Mouse (Mus musculus) 3T3-L1 (cell line): ENCODE data around the gene Kat5.
A peak's percentile ranks its signal among the peaks of the same experiment; 100 is the strongest.

Experiments used
- DNase-seq: peaks from one replicate; pipeline ENCODE4 v3.0.0-alpha.2; 2015; ENCODE audit warnings: low read depth, low spot score

Gene Kat5

DNA sequence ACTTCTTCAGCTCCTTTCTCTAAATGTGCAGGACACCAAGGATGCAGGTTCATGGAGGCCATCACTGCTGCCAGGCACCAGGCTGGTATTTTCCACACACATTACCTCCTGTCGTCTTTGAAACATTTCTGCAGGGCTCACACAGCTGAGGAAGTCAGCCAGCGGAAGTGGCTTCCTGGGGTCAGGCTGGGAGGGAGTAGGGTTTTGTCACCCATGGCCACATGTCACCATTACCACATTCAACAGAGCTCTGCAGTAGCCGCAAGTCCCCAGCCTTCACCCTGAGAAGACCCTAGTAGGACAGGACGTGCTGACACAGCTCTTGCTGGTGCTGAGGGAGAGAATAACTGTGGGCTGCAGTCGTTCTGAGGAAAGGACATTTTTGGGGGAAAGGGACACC is 38.2 kb downstream of the Kat5 start:
- no peak for DNase-seq

DNA sequence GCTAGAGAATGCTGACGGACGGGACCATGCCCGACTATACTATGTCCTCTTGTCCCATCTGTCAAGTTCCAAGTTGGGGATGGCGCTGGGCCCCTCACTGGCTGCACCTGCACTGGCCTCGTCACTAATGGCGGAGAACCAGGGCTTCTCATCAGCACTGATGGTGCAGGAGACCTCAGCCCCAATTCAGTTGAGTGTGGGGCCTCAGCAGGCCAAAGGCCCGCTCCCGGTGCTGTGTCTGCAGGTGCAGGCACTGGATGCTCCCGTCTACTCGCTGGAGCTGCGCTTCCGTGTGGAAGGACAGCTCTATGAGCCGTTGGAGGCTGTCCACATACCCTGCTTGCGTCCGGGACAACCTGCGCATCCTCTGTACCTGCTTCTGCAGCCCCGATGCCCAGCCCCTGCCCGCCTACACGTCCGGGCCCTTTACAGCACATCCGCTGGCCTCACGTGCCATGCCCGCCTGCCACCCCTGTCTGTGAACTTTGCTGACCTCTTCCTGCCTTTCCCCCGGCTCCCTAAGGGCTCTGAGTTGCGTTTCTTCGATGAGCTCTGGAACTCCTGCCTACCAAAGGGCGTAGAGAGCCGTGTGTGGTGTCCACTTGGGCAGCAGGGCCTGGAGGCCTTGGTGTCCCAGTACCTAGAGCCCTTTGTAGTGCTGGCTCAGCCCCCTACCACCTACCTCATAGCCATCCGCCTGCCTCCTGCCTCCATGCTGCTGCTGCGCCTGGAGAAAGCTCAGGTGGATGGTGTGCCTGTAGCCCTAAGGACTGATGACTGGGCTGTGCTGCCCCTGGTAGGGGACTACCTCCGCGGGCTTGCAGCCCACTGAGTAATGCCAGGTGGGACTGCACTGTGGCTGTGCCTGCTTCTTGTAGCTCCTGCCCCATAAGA is 39.4 kb downstream of the Kat5 start:
- no peak for DNase-seq

DNA sequence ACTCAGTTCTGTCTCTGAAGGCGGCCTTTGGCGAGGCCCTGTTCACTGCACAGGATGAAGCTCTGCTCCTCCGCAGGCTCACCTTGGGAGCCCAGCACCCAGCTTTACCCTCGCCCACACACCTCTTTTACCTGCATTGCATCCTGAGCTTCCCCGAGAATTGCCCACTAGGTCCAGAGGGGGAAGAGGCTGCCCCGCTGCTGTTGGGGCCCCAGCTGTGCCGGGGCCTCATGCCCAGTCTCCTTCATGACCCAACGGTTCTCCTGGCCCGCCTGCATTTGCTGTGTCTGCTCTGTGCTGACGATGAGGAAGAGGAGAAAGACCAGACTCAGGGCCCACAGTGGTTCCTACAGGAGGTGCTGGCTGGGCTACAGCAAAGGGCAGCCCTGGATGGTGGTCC is 40.5 kb downstream of the Kat5 start:
- no peak for DNase-seq

DNA sequence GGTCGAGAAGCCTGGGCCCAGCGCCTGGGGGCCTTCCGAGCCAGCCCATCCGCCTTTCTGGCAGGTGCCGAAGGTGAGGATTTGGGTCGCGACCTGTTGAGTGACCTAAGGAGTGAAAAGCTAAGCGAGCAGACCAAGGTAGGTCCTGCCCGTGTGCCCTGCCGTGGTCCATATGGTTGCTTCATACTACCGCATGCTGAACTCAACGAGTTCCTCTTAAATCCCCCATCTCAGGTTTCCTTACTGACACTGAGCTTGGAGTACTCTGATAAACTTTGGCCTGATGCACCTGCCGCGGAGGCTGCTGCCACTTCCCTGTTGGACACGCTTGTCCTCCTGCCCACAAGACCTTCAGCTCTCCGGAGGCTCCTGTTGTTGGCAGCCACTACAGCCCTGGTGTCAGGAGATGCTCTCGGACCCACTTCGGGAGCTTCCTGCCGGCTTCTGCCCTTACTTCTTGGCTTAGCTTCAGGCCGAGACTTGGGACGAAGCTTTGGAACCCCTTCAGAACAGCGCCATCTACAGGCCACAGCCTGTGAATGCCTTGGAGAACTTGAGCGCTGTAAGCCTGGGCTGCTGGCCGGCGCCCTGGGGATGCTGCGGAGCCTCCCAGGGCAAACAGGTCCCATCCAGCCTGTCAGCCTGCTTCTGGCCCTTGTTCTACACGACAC is 41.4 kb downstream of the Kat5 start:
- peak; percentile 92 for DNase-seq

DNA sequence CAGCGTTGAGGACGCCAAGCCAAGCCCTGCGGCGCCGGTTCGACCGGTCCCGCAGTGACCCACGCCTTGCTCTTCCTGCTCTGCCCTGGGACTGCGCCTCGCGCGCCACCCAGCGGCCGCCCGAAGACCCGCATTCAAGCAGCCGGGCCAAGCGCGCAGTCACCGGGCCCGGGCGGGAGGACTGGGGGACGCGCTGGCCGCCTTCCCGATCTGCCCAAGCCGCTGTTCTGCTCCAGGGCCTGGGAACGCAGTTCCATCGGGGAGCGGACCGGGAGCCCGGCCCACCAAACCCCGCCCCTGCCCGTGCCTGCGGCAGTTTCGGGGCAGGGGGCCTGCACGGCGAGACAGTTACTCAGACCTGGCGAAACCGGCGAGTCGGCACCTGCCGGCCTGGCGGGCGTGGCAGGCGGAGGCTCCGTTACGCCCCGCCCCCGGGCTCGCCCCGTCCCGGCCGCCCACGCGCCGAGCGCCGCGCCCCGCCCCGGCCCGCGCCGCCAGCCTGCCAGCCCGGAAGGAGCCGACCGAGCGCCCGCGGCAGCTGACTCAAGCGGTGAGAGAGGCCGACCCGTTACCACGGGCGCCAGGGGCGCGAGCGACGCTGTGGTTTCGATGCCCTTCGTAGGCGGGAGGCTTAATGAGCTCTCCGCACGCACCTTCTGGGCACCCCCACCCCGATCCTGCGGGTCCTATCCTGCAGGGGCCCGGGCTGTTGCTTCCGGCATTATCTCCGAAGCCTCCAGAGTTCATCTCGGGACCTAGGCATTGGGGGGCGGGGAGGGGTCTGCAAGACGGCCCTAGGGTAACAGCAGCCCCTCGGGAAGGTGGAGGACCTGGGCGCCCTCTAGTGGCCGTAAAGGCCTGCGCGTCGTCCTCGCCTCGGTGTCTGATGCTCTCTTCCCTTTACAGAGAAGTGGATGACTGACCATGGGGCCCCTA is 42.2 kb downstream of the Kat5 start, which contains the start of gene Ap5b1:
Gene Ap5b1 (plus strand): TSS at position 492 of the 936 bp plus-strand sequence.
- DNase-seq = peak; percentile 89

DNA sequence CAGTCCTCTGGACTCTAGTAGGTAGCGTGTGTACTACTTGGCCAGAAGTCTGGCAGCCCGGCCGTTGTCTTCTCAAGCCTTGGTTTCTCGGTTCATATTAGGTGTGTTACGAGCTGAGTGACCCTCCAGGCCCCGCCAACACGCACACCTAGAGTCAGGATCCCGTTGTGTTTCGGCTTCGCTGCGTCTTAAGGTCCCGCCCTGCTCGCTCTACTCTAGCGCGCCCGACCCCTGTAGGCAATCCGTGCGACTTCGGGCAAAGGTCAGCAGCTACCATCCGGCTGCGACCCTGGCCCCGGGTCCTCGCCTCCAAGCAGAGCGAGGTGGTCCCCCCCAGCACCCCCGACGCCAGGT is 42.9 kb downstream of the Kat5 start:
- DNase-seq = no peak

DNA sequence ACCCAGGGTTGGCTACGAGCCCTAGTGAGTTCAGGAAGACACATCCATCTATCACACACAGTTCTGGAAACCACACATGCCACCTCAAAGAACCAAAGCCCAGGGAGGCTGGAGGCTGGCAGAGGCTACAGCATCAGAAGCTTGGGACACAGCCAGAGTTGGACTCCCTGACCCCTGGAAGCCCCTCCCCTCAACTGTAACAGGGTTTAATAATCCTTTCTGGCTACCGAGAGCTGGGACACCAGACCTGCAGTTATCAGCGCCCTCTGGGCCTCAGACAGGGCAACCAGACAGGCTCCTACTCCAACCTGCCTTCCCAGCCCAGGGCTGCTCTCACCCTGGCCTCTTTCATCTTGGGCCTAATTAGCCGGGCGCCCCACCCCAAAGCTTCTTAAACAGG is 43.7 kb downstream of the Kat5 start:
- DNase-seq = no peak

DNA sequence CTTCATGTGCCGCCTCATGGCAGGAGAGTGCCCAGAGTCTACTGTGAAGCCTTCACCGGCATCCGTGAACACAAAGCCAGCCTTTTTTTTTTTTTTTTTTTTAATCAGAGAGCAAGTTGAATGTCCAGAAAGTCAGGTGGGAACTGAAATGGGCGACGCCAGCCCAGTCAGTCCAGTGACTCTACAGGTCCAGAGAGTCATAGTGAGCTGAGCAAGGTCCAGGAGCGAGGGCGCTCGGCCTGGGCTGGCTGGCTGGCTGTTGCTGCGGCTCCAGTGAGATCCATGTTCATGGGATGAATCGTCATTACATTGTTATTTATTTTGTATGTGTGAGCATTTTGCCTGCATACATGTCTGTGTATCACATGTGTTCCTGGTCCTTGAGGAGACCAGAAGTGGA is 47.3 kb downstream of the Kat5 start:
- no peak for DNase-seq

DNA sequence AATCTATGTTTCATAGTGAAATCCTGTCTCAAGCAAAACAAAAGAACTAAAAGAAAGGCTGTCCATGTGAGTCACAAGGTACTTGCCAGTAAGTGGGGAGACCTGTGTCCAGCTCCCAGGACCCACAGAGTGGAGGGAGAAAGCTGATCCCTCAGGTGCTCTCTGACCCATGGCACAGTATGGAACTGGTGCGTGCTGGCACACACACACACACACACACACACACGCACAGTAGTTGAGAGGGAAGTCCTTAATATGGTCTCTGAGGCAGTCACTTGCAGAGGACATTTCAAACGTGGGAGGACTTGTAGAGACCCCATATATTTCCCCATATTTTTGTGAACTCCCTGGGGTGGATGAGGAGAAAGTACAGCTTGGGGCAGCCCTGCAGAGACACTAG is 48.2 kb downstream of the Kat5 start:
- no peak for DNase-seq

DNA sequence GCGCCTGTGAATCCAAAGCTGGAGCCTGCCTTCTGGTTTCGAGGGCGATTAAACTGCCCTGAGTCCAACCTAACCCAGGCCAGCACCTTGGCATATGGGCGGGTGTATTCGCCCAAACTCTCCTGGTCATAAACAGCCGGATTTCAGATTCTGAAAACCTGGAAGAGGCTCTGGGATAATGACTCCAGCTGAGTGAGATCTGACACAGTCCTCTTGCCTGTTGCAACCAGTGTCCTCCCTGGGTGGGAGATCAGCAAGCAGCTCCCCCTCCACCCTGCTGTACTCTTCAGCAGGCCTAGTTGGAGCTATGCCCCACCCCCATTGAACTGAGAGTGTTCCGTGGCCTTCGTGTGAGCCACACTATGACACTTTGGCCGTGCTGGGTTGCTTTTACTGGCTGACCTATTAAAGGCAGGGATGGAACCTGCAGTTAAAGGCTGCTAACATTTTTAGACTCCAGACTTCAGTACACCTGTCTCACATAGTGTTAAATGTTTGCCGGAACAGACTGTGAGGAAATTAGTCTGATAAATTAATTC is 48.7 kb downstream of the Kat5 start:
- DNase-seq = no peak

DNA sequence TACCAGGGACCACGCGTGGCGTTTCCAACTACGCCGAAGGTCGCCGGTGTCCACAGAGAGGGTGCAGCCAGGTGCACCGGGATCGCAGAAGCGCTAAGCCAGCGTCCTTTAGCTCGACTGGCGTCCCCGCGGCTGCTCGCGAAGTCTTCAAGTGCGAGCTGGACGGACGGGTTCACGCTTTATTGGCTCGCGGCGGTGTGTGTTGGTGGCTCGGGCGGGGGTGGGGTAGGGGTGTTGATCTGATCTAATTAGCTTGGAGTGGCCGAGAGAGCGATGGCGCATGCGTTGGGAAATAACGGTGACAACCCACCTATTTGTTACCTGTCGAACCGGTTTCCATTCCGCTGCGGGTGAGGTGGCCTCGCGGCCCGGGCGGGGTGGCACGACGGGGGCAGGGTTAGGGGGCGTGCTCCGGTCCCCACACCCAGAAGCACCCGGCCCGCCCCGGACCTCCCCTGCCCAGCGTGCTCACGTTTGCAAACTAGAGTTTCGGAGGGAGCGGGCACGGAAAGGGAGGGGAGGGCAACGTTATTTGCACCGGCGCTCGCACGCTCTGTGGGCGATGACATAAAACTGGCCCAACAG is 49.5 kb downstream of the Kat5 start, which contains the start of gene Ovol1:
Gene Ovol1 (minus strand): TSS at position 190 of the 585 bp plus-strand sequence.
- DNase-seq = no peak

DNA sequence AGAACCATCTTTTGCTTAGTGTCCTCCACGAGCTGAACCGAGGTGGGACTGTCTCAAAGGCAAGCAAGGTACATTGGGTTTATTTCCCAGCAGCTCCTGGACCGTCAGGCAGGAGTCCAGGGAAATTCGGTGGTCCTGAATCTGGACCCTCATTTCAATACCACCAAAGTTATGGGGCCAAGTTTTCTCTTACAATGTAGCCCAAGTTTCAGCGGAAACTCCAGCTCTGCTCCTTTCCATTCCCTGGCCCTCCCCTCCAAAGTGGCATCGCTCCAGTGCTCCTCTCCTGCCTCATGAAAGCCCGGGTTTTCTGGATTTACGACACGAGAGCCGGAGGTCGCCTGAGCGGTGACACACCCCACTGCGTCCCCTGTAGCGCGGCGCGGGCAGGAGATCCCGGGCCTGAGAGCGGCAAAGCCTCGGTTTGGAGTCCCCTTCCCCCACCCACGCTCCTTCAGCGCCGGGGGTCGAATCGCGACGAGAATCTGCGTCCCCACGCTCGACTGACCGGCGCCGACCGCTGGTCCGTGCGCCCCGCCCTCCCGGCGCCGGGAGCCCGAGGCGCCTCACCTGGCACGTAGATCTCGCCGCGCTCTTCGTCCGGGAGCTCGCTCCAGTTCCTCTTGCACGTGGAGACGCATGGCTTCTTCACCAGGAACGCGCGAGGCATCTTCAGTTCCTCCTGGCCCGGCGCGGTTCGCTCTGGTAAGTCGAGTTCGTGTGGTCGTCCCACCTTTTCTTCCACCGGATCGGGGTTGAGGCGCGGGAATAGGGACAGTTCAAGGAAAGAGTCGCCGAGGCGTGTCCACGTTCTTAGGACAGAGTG is 50.2 kb downstream of the Kat5 start:
- no peak for DNase-seq

DNA sequence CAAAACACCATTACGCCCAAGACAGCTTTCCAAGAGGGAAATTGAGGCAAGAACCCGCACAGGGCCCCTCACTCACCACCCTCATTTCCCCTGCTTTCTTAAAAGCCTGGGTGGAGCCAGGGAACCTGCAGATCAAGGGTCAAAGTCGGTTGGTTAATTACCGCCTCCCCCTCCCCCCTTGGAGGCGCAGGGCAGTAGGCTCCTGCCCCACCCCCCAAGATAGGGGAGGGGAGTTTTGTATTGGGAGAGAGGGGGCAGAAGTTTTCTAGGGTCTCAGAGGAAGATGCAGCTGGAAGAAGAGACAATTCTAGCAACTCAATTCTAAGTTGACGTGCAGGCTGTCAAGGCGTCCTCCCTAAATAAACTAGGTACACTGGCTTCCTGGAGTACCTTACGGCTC is 50.8 kb downstream of the Kat5 start:
- no peak for DNase-seq

DNA sequence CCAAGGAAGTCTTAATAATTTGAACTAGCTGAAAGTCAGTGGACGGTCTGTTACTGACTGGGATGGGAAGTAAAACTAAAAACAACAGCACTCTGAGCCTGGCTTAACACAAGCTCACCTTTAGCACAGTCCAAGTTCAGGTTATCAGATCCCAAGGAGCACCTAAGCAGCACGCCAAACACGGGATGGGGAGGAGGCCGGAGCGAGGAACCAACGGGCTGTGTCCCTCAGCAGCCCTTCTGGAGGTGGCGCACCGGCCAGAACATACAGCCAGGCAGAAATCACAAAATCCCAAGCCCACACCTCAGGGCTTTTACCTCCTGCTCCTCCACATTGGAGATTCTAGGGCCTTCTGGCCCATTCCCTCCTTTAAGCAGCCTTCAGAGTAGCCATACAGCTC is 51.3 kb downstream of the Kat5 start:
- no peak for DNase-seq

DNA sequence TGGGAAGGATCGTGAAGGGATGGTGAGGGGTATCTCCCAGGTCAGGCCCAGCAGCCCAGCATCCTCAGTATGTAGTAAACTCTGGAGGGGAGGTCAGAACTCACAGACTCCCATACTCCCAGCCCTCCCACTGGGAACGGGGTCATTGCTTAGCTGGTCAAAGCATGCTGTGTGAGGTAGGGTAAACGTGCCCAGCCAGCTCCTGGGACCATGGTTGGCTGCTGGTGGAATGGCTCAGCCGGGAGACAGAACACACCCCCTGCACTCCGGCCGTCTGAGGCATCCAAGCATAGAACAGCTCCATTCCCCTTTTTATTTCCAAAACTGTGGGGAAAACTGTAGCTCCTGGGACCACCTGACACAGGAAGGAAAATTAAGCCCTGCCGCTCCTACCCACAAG is 51.9 kb downstream of the Kat5 start:
- no peak for DNase-seq

DNA sequence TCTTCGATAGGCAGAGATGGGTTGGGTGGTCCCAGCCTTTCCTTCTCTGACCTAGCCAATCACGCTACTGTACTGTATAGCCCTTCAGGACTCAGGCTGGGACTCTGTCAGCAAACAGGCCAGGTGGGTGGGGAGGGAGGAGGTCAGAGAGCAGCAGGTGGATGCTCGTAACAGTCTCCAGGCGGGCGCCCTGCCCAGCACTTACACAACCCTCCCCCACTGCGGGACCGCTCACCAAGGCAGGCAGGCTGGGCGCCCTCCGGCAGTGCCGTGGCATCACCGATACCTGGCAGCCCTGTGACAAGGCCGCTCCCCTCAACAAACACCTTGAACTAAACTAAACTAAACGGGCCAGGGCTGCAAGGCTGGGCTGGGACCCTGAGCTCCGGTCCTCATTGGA is 55.8 kb downstream of the Kat5 start:
- no peak for DNase-seq

DNA sequence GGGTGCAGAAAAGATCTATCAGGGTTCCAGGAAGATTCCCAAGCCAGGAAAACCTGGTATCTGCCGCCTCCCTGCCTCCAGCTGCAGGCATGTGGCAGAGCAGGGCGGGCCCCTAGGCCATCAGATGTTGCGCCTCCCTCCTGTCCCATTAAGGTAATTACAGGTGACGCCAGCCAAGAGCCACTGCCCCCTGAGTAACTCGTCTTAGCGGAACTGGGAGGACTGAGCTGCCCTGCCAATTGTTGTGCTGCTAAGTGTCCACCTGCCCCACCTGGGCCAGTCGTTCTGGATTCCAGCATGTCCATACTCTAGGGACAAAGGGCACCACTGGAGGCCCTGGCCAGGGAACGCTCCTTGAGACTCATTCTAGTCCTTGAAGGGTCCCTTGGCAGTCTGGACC is 56.2 kb downstream of the Kat5 start:
- no peak for DNase-seq
